Mouse (Mus musculus) heart, embryonic 15.5 days (tissue): ENCODE data around the gene Ifitm10. TPM values are rescaled to one million over a fixed set of nuclear protein-coding genes. Genes with fewer than 3 reads are reported as not detected.

Experiments used
- ATAC-seq: fragments of 200-750 bp; cut with Nextera tagmentation; replicated peaks from 2 replicates; pipeline ENCODE4 v1.8.0; 2017; ENCODE audit warnings: low read depth, moderate TSS enrichment; ENCODE audit not compliant: insufficient number of reproducible peaks, insufficient read depth, low FRiP score
- H3K27ac ChIP-seq: fragments of 300-500 bp; sonication (generic); 2 replicates; pipeline ENCODE4 v1.5.1; 2015; ENCODE audit warnings: mild to moderate bottlenecking, inconsistent platforms
- H3K27me3 ChIP-seq: fragments of 300-500 bp; sonication (generic); 2 replicates; pipeline ENCODE4 v1.6.1; 2015; ENCODE audit warnings: inconsistent platforms
- H3K36me3 ChIP-seq: fragments of 300-500 bp; sonication (generic); 2 replicates; pipeline ENCODE4 v1.6.1; 2015; ENCODE audit warnings: mild to moderate bottlenecking, inconsistent platforms
- H3K4me1 ChIP-seq: fragments of 300-500 bp; sonication (generic); replicated peaks from 2 replicates; pipeline ENCODE4 v1.6.1; 2015; ENCODE audit warnings: inconsistent platforms
- H3K4me2 ChIP-seq: fragments of 300-500 bp; sonication (generic); 2 replicates; pipeline ENCODE4 v1.6.1; 2015; ENCODE audit warnings: inconsistent platforms, mild to moderate bottlenecking, moderate library complexity
- H3K4me3 ChIP-seq: fragments of 300-500 bp; sonication (generic); 2 replicates; pipeline ENCODE4 v1.5.1; 2015; ENCODE audit warnings: mild to moderate bottlenecking, inconsistent platforms
- H3K9ac ChIP-seq: fragments of 300-500 bp; sonication (generic); 2 replicates; pipeline ENCODE4 v1.6.1; 2015; ENCODE audit warnings: mild to moderate bottlenecking, inconsistent platforms
- H3K9me3 ChIP-seq: fragments of 300-500 bp; sonication (generic); replicated peaks from 2 replicates; pipeline ENCODE4 v1.6.1; 2016; ENCODE audit warnings: inconsistent platforms
- WGBS: fragments of 180-500 bp; shearing (Covaris S2); methylation state at CpG from one replicate; pipeline ENCODE4 v1.1.7; 2015; ENCODE audit warnings: mixed read lengths; 5-methylcytosine and 5-hydroxymethylcytosine counted together
- polyA plus RNA-seq: library from polyadenylated mRNA; unstranded; fragments of >200 nt; fragmentation: Nextera tagmentation; extraction: Ambion mirVana; gene quantifications from 2 replicates; pipeline ENCODE4 v1.2.1, GENCODE M21; 2015

Gene Ifitm10
- polyA plus RNA-seq, 1 experiment from 2014 or later = 5.5 TPM

GRCm38 (mm10) chr7:142389961-142390650 lies 16.6 kb upstream of the Ifitm10 start:
- Histone ChIP-seq H3K27me3 (no peaks in the 10 kb centered on the region), H3K4me3 (no peak overlapping the region), H3K4me2 (no peak overlapping the region), H3K9ac (no peak overlapping the region), H3K36me3 (peaks cover 4% of the 10 kb centered on the region), H3K9me3 (no peaks in the 10 kb centered on the region), H3K4me1 (peaks cover 17% of the 10 kb centered on the region), H3K27ac (no peak overlapping the region)
- no peak for ATAC-seq
- WGBS = 76% methylated on average over 3 of the region's 3 CpGs

- 97% methylated on average over 2 of the region's 2 CpGs for WGBS
- Histone ChIP-seq H3K9me3 (no peaks in the 10 kb centered on the region), H3K9ac (no peak overlapping the region), H3K4me1 (peaks cover 23% of the 10 kb centered on the region), H3K27me3 (no peaks in the 10 kb centered on the region), H3K27ac (no peak overlapping the region), H3K36me3 (peaks cover 17% of the 10 kb centered on the region), H3K4me2 (no peak overlapping the region), H3K4me3 (no peak overlapping the region)
- ATAC-seq = no peak
Observed at GRCm38 (mm10) chr7:142388740-142389139, 15.2 kb upstream of the Ifitm10 start.

DNA sequence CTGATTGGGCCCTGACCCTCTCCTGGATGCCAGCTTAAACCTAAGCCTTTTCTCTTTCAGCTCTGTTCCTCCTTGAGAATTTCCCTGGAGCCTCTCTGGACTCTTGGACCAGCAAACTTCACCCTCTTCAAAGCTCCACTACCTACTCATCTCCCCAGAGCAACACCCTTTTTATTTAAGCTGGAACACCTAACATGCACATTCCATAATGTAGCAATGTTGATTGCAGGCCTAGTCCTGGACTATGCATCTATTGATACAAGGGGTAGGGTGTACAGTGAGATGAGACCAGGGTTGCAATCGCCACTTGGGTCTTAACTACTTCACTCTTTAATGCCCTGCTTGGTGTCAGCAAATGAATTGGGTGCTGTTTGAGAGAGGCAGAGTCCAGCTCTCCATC lies 14.6 kb upstream of the Ifitm10 start:
- Histone ChIP-seq H3K4me1 (peaks cover 23% of the 10 kb centered on the region), H3K9ac (no peak overlapping the region), H3K27me3 (no peaks in the 10 kb centered on the region), H3K9me3 (no peaks in the 10 kb centered on the region), H3K36me3 (peaks cover 22% of the 10 kb centered on the region), H3K4me3 (peak overlapping the region; percentile 70), H3K27ac (peak overlapping the region; percentile 82), H3K4me2 (peak overlapping the region; percentile 91)
- 97% methylated on average over 1 of the region's 1 CpGs for WGBS
- no peak for ATAC-seq

GRCm38 (mm10) chr7:142387419-142388148 lies 14.0 kb upstream of the Ifitm10 start, which contains the start of gene Ctsd:
Gene Ctsd, minus strand, starts transcription at chr7:142388038.
- ATAC-seq = peak; percentile 95
- H3K9ac ChIP-seq = peak within 1 kb of the TSS; percentile 77
- peaks cover 28% of the 10 kb centered on the region for H3K36me3 ChIP-seq
- peak within 1 kb of the TSS; percentile 82 for H3K27ac ChIP-seq
- H3K9me3 ChIP-seq = no peaks in the 10 kb centered on the region
- H3K4me2 ChIP-seq = peak within 1 kb of the TSS; percentile 91
- H3K27me3 ChIP-seq = no peaks in the 10 kb centered on the region
- H3K4me1 ChIP-seq = peaks cover 23% of the 10 kb centered on the region
- H3K4me3 ChIP-seq = peak within 1 kb of the TSS; percentile 70
- WGBS = under 1% methylated on average over 55 of the region's 55 CpGs

- WGBS = 44% methylated on average over 6 of the region's 6 CpGs
- Histone ChIP-seq H3K4me3 (peak overlapping the region; percentile 70), H3K9ac (peak overlapping the region; percentile 77), H3K4me1 (peaks cover 23% of the 10 kb centered on the region), H3K27me3 (no peaks in the 10 kb centered on the region), H3K27ac (peak overlapping the region; percentile 82), H3K4me2 (peak overlapping the region; percentile 91), H3K36me3 (peaks cover 37% of the 10 kb centered on the region), H3K9me3 (no peaks in the 10 kb centered on the region)
- ATAC-seq = no peak
Observed at GRCm38 (mm10) chr7:142386621-142387201, 13.2 kb upstream of the Ifitm10 start.

DNA sequence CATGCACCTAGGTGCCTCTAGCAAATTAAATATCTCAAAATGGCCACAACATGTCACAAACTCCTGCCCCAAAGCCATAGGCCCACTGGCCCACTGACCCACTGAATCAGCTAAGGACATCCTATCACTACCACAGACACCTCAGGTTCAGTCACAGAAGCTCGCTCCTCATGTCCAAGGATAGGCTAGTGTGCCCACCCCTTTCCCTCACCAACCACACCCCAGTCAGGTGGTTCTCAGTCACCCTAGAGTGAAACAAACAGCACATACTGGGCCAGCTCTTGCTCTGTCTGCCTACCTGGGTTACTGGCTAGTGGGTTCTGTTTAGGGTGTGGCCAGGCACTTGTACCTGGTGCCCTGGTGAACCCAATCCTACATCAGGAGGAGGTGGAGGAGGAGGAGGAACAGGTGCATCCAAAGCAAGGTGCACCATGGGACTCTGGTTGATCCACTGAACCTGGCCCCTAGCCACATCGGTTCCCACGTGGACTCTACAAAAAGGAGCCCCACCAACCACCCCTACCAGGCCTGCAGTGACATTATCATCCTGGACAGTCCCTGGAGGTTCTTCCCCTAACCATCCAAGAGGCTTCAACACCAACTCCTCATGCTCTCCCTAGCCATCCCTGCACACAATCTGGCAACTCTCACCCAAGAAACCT lies 12.3 kb upstream of the Ifitm10 start:
- Histone ChIP-seq H3K4me3 (peak overlapping the region; percentile 70), H3K27ac (peak overlapping the region; percentile 82), H3K9ac (peak overlapping the region; percentile 77), H3K4me2 (peak overlapping the region; percentile 91), H3K27me3 (no peaks in the 10 kb centered on the region), H3K4me1 (peaks cover 23% of the 10 kb centered on the region), H3K36me3 (peaks cover 45% of the 10 kb centered on the region), H3K9me3 (no peaks in the 10 kb centered on the region)
- 78% methylated on average over 3 of the region's 3 CpGs for WGBS
- no peak for ATAC-seq

DNA sequence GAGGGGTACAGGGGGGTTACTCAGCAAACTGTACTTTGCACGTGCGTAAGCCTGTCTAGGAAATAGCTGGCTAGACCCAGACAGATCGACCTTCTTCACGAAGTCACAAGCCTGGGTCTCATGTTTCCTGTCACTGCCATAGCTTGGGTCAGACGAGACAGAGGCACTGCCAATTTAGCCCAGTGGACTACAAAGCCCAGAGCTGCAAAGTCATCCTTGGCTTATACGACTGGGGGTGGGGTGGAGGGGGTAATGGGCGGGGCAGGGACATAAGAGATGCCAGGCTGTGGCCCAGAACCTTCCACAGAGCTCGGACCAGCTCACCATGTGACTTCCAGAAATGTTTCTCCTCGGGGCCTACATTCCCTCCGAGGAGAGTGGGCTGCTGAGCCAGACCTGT lies 10.8 kb upstream of the Ifitm10 start:
- Histone ChIP-seq H3K4me1 (peaks cover 24% of the 10 kb centered on the region), H3K4me2 (no peak overlapping the region), H3K9ac (no peak overlapping the region), H3K36me3 (peaks cover 61% of the 10 kb centered on the region), H3K27me3 (no peaks in the 10 kb centered on the region), H3K27ac (no peak overlapping the region), H3K4me3 (no peak overlapping the region), H3K9me3 (no peaks in the 10 kb centered on the region)
- WGBS = 73% methylated on average over 10 of the region's 10 CpGs
- no peak for ATAC-seq

DNA sequence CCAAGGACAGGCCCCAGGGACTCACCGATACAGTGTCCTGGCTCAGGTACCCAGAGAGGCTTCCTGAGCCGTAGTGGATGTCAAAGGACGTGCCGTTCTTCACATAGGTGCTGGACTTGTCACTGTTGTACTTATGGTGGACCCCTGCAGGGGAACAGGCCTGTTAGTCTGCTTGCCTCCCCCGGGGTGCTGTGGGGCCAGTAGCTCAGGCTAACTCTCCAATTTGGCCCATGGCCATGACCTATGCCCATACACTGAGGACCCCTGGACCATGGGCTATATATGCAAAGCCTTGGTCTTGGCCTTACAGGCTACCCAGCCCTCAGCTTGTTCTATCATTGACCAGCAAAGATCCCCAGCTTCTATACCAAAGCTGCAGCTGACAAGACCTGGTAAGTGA lies 9.0 kb upstream of the Ifitm10 start, which contains the start of gene Gm49369:
Gene Gm49369, minus strand, starts transcription at position 101 of the 400 bp plus-strand sequence.
- 97% methylated on average over 5 of the region's 5 CpGs for WGBS
- ATAC-seq = no peak
- H3K36me3 ChIP-seq = peaks cover 78% of the 10 kb centered on the region

GRCm38 (mm10) chr7:142381175-142381574 lies 7.6 kb upstream of the Ifitm10 start:
- Histone ChIP-seq H3K27ac (peak overlapping the region; percentile 28; the same call in 1 of the 2 replicates), H3K36me3 (peaks cover 92% of the 10 kb centered on the region), H3K27me3 (no peaks in the 10 kb centered on the region), H3K4me2 (no peak overlapping the region), H3K9me3 (no peaks in the 10 kb centered on the region), H3K4me1 (peaks cover 17% of the 10 kb centered on the region), H3K4me3 (no peak overlapping the region), H3K9ac (no peak overlapping the region)
- 76% methylated on average over 4 of the region's 4 CpGs for WGBS
- ATAC-seq = no peak

More for the DNA sequence above, 9.0 kb upstream of the Ifitm10 start, which contains the start of gene Gm49369:
- H3K27ac ChIP-seq = peak within 1 kb of the TSS; percentile 28; the same call in 1 of the 2 replicates
- no peak within 1 kb of the TSS for H3K4me2 ChIP-seq
- H3K9me3 ChIP-seq = no peaks in the 10 kb centered on the region
- H3K27me3 ChIP-seq = no peaks in the 10 kb centered on the region
- peaks cover 27% of the 10 kb centered on the region for H3K4me1 ChIP-seq
- H3K9ac ChIP-seq = no peak within 1 kb of the TSS
- no peak within 1 kb of the TSS for H3K4me3 ChIP-seq

DNA sequence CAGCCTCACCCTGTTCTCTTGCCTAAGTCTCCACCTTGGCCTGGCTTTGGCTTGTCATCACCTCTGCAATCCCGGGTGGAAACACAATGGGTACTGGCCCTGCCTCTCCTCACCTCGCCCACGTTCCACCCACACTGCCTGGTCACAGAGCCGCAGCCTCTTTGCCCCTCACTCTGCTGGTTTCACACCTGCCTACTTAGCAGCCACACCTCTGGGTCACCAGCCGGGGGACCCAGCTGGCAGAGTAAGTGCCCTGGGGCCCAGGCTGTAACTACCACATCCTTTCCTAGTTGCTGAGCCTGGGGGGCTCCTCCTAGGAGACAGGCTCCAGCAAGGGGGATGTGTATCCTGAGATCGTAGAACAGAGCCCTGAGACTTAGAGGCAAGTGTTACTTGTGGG lies 5.6 kb upstream of the Ifitm10 start:
- Histone ChIP-seq H3K4me1 (peaks cover 17% of the 10 kb centered on the region), H3K27me3 (no peaks in the 10 kb centered on the region), H3K9me3 (no peaks in the 10 kb centered on the region), H3K36me3 (peaks cover 85% of the 10 kb centered on the region), H3K9ac (no peak overlapping the region), H3K4me3 (no peak overlapping the region), H3K4me2 (no peak overlapping the region), H3K27ac (no peak overlapping the region)
- ATAC-seq = no peak
- WGBS = 46% methylated on average over 6 of the region's 6 CpGs
